Mouse (Mus musculus) kidney, adult 9 months (tissue): ENCODE measurements around the gene Atf7.

Experiments used
- DNase-seq: peaks from one replicate; pipeline ENCODE4 v3.0.0; 2022

The Atf7 gene

GRCm38 (mm10) chr15:102483136-102483535 lies 142.1 kb downstream of the Atf7 start:
- DNase-seq: no peak
